Mouse (Mus musculus): ENCODE data around the gene Adad2.

Gene Adad2

DNA sequence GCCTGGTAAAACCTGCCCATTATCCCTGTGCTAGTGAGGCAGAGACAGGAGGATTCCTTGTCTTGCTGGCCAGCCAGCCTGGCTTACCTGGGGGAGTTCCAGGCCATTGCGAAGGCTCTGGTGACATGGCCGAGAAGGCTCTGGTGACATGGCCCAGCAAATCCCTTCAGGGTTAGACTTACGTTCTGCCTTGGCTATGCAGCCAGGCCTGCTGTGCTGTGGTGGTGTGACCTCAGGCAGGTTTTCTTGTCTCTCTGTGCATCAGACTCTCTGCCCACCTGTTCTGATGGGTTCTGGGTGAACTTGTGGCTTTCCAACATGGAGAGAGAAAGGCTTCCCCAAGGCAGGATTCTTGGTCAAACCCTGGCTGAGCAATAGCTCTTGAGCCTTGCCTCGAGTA is 24.8 kb downstream of the Adad2 start:
- no peak for DNase-seq (ENCODE audit: extremely low read depth, insufficient read length, low spot score)

DNA sequence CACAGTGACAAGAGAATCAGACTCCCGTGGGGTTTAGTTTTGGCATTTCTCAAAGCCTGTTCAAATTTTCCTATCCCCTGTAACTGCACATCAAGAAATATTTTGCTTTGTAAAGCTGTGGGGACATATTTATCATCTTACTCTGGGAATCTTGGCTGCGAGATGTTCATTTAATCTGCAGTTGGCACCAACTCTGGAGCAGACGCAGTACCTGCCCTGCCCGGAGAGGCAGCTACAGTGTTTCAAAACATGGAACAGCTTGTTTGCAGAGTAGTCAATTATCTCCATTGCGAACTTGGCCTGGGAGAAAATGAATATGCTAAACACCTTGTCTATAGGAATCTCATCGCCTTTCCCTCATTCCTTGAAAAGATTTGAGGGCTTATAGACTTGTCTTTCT is 25.7 kb downstream of the Adad2 start:
- no peak for DNase-seq (ENCODE audit: extremely low read depth, insufficient read length, low spot score)

DNA sequence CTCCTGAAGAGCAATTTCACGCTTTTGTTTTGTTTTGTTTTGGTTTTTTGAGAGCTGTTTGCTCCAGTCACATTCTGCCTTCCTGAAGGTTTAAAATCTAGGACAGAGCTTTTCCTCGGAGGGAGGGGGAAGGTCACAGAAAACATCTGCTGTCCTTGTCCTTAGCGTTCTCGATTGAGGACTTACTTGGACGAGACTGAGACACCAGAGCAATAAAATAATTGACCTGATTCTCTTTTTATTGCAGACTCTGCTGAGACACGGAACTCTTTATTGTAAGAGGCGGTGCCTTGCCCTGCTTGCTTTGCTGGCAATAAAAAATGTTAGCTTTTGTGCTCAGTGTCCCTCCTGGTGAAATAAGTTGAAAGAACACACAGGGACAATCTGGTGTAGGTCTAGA is 27.3 kb downstream of the Adad2 start:
- no peak for DNase-seq (ENCODE audit: extremely low read depth, insufficient read length, low spot score)

DNA sequence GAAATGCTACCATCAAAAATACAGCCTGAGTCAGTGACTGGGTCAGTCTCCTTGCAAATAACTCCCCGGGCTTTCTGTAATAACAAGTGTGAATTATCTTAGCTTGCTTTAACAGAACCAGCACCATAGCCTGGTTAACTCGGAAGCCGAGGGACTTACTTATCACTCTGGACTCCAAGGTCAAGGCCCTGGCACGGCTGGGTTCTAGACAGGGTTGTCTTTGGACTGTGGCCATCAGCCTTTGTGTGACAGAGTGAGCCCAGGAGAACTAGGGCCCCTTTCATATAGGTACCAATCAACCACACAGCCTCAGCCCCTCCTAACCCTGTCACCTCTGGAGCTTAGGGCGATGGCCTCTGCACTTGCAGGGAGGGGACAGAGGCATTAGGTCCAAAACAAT is 28.5 kb downstream of the Adad2 start:
- no peak for DNase-seq (ENCODE audit: extremely low read depth, insufficient read length, low spot score)

DNA sequence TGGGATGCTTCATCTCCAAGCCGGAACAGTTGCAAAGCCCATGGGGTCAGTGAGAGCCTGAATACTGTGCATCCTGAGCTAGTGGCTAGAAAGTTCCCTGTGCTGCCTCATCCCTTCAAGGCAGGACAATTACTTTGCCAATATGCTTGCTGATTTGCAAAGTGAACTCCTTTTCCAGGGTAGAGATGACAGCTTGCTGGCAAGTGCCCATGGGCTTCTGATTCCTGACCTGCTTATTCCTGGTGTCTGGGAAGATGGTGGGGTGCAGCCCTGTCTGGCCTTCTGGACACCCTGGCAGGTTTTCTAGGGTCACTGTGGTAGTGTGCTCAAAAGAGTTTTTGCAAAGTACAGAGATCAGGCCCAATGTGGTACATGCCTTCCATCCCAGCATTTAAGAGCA is 30.4 kb downstream of the Adad2 start:
- no peak for DNase-seq (ENCODE audit: extremely low read depth, insufficient read length, low spot score)

DNA sequence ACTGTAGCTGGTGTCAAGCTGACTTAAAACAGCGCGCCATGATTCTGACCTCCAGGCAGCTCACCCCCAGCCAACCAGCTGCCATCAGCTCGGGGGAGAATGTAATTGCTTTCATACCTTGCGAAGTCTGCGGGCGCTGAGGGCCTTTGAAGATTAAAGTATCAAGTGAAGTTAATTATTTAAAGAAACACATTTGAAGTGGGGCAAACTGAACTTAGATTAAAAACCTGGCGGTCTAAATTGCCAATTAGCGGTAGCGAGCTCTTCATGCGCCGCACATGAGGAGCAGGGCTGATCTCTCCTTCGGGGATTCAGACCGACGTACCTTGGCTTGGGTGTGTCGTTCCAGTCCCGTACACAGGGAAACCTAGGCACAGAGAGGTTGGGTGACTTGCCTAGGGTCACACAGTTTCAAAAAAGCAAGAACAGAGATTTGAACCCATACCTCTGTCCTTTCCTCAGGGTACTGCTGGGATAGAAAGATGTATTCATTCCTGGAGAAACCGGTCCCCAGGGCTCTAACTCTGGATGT is 31.9 kb downstream of the Adad2 start:
- DNase-seq (ENCODE audit: extremely low read depth, insufficient read length, low spot score), result no peak

DNA sequence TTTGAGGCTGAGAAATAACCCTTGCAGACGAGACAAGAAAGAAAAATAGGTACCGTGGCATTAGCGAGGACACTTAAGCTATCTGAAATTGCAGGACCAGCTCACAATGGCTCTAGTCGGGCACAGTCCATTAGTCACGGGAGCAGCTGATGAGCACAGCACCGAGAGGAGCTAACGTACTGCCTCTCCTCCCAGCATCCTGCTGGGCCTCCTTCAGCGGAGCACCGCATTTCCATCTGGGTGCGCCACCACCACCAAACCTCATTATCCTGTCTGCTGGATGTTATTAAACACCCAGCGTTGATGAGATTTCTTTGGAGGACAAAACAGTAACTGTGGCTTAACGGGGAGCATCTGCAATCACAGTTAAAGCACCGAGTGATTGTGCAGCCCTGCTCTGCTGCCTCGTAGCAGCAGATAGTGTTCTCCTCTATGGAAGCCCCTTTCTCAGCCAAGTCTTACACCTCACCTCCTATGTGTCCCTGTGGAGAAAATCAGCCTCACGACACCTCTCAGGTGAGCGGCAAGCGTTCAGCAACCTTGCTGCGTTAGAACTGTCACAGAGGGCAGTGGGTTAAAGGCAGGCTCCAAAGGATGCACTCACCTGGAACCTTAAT is 32.5 kb downstream of the Adad2 start:
- no peak for DNase-seq (ENCODE audit: extremely low read depth, insufficient read length, low spot score)

DNA sequence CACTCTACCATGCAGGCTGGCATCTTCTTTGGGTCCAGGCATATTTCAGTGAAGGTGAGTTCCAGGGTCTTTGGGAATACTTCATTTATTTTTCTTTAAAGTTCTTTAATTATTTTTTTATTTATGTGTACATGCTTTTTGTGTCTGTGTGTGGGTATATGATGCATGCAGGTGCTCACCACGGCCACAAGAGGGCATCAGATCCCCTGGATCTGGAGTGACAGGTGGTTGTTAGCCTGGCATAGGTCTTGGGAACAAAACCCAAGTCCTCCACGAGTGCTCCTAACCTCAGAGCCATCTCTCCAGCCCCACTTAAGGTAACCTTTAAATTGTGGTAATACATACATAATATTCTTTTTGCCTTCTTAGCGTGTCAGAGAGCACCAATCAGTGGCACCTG is 33.6 kb downstream of the Adad2 start:
- no peak for DNase-seq (ENCODE audit: extremely low read depth, insufficient read length, low spot score)

DNA sequence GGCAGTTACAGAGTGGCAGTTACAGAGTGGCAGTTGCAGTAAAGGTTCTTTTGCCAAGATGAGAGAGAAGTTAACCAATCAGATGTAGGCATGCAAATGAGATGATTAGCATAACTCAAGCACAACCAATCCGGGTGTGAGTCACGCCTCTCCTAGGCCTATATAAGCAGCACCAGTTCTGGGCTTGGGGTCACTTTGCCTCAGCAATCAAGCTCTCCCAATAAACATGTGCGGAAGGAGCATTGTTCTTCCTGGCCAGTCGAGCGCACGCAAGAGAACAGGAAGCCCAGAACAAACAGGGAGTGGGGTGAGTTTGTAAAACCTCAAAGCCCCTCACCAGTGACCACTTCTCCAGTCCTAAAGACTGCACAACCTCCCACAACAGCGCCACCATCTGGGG is 34.3 kb downstream of the Adad2 start:
- DNase-seq (ENCODE audit: extremely low read depth, insufficient read length, low spot score), result no peak

DNA sequence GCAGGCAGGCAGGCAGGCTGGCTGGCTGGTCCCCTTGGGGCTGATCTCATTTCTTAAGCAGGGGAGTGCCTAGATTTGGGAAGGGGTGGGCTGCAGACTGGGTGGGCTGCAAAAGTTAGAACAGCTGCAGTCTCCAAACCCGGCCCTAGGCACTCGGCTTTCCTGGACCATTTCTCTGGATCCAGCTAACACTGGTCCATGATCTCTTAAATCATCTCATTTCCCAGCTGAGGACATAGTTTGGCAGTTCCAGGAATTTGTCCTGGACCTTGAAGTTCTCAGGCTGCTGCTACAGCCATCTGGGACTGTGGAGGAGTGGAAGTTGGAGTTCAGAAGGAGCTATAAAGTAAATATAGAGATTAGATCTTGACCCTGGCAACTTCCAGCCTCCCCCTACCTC is 38.8 kb downstream of the Adad2 start:
- DNase-seq (ENCODE audit: extremely low read depth, insufficient read length, low spot score), result no peak

DNA sequence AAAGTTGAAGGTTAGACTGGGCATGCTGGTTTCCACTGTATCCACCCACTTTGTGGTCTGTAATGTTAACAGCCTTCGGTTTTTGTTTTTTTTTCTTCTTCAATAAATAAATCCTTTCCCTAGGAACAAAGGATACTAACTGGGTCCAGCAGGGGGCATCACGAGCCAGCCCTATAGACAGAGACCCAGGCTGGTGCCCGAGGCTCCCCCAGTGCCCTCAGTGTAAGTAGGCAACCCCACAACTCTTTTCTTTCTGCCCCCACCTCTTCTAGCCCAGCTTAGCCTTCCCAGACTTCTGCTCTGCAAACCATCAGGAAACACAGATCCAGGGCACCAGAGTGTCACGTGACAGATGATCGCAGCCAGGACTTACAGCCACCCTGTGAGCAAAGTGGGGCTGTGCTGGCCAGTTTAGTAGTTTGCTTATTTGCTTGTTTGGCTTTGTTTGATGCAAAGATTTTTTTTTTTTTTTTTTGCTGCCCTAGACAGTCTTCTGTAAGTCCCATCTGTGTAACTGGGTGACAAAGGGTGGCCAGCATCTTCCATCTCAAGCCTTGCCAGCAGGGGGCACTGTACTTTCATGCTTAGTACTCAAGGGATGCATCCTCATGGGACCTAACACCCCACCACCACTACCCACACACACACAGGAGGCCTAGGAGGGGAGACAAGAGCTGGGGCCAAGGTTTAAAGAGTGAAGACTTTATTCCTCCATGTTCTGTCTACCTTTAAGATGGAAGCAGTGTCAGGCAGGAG is 44.3 kb downstream of the Adad2 start:
- DNase-seq (ENCODE audit: extremely low read depth, insufficient read length, low spot score), result no peak

DNA sequence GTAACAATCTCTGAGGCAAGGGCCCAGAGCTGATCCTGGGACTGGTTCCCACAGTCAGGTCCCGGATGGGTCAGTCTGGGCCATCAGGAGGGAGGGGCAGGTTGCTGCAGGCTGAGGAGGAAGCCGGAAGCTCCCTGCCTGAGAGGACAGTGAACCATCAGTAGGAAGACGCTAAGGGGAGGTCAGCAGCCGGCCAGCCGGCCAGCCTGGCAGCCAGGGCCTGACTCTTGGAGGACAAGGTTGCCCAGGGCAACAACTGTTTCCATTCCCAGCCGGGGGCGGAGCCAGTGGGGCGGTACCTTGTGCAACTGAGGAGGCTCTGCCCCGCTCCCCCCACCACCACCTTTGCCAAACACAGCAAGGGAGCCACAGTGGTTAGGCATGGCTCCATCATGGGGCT is 48.5 kb downstream of the Adad2 start:
- peak; percentile 43 for DNase-seq (ENCODE audit: extremely low read depth, insufficient read length, low spot score)

DNA sequence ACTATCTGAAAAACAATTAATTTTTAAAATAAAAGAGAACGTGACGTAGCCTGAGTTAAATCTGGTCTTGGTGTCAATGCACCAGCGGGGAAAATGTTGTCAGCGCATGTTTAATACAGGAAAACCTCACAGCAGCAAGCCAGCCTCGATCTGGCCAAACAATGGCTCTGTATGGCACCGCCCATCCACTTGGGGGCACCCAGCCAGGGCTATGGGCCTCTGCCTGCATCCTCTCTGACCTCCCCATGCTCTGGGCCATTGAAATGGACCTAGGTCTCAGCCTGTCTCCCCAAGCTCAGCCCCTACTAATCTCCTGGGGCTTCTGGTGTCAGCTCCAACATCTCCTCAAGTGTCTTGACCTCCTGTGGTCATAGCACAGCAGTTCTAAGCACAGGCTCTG is 49.3 kb downstream of the Adad2 start:
- DNase-seq (ENCODE audit: extremely low read depth, insufficient read length, low spot score), result no peak

DNA sequence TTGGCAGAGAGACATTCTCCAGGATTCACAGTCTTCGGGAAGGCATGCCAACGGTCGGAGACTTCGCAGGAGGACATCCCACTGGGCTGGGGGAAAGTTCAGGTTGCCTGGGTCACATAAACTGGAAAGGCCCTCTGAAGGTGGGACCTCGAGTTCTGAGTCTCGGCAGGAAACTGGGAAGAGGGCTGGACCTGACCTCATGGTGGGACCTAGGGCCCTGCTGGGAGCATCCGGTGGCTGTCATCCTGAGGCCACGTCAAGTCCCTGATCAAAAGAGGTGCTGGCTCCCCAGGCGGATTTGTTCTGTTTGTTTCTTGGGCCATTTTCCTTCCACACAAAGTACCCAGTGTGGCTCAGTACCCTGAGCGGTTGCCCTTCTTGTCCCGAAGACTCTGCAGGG is 50.9 kb downstream of the Adad2 start:
- DNase-seq (ENCODE audit: extremely low read depth, insufficient read length, low spot score), result no peak

DNA sequence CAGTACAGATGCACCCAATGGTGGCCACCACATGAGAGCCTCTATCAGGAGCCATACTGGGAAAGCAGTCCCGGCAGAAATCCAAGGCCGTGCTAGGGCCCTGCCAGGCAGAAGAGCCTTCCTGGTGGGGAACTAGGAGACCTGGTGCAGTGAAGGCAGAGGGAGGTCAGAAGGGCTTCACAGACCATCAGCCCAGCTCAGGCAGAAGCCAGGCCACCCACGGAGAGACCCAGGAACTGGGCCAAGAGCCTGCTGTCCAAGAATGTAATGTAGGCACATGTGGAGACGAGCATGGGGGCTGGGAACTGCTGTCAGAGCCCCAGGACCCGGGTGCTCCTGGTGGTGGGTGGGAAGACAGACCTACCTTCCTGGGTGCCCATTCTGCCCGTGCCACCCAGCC is 52.7 kb downstream of the Adad2 start:
- no peak for DNase-seq (ENCODE audit: extremely low read depth, insufficient read length, low spot score)
